In the genomic region with DNA sequence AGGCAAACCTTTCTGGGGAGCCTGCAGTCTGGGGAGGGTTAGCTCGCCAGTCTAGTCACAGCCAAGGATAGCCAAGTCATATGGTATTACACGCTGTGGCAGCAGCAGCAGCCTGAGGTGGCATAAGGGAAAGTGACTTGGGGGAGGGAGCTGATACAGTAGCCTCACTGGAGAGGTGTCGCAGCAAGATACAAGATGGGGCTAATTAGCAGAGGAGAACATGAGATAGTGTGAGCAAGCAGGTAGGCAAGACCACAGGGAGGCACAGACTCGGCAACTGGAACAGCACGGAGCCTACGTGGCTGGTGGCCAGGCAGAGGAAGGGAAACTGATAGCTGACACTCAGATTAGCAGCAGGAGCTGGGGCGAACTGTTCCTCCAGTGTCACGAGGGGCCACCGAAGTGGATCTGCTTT, we compare ENCODE assay signal across 8 mouse cellular contexts. TPM values are rescaled to one million over a fixed set of nuclear protein-coding genes. Genes with fewer than 3 reads are reported as not detected.
DNase-seq lines count a peak whose midpoint lies in the region; ATAC-seq and TF ChIP-seq lines count a peak whose summit lies in the region.
"Had no signal": no experiment of that assay in that cellular context is flagged by ENCODE, and none has a peak within 500 bp of the region (broad histone marks: within the 10 kb centered on the region; RNA-seq: fewer than 3 reads in every experiment).

No protein-coding gene starts in this region.

- H3K36me3 ChIP-seq in midbrain, embryonic 13.5 days = no peaks in the 10 kb centered on the region
- H3K36me3 ChIP-seq in midbrain, embryonic 16.5 days (ENCODE audit: control insufficient read depth, insufficient read depth, low read length) = no peaks in the 10 kb centered on the region
- H3K36me3 ChIP-seq in erythroblast, embryonic 14.5 days (ENCODE audit: control insufficient read depth) = no peaks in the 10 kb centered on the region
- H3K36me3 ChIP-seq in heart, embryonic 15.5 days = no peaks in the 10 kb centered on the region
- no peaks in the 10 kb centered on the region for H3K36me3 ChIP-seq in midbrain, postnatal 0 days (ENCODE audit: insufficient read depth, low read length)
- H3K36me3 ChIP-seq: limb, embryonic 15.5 days had no signal

- peak; percentile 44 for DNase-seq in midbrain, postnatal 0 days (ENCODE audit: low spot score)
- DNase-seq in cerebellum, adult 18-20 months = no peak

- no peak overlapping the region for H3K4me3 ChIP-seq in midbrain, embryonic 13.5 days (replicated peaks)
- no peak overlapping the region for H3K4me3 ChIP-seq in midbrain, embryonic 16.5 days (ENCODE audit: low read depth, low read length)
- peak overlapping the region; percentile 13 for H3K4me3 ChIP-seq in erythroblast, embryonic 14.5 days (replicated peaks)
- H3K4me3 ChIP-seq in heart, embryonic 15.5 days = peak overlapping the region; percentile 6; the same call in 1 of the 2 replicates
- H3K4me3 ChIP-seq in midbrain, postnatal 0 days (ENCODE audit: low read depth, low read length) = no peak overlapping the region
- H3K4me3 ChIP-seq: limb, embryonic 15.5 days had no signal

- TF ChIP-seq CTCF in midbrain, postnatal 0 days (IDR thresholded peaks at IDR 0.05) = no peak

- no peak overlapping the region for H3K9ac ChIP-seq in midbrain, embryonic 13.5 days (replicated peaks)
- no peak overlapping the region for H3K9ac ChIP-seq in midbrain, embryonic 16.5 days (ENCODE audit: low read depth, low read length)
- no peak overlapping the region for H3K9ac ChIP-seq in heart, embryonic 15.5 days
- no peak overlapping the region for H3K9ac ChIP-seq in midbrain, postnatal 0 days (replicated peaks; ENCODE audit: low read length, poor library complexity, severe bottlenecking)
- H3K9ac ChIP-seq: limb, embryonic 15.5 days had no signal

- H3K4me1 ChIP-seq in midbrain, embryonic 13.5 days (replicated peaks) = peaks cover 17% of the 10 kb centered on the region
- peaks cover 10% of the 10 kb centered on the region for H3K4me1 ChIP-seq in midbrain, embryonic 16.5 days (ENCODE audit: control insufficient read depth, insufficient read depth, low read length)
- H3K4me1 ChIP-seq in erythroblast, embryonic 14.5 days (ENCODE audit: control insufficient read depth) = peaks cover 21% of the 10 kb centered on the region
- peaks cover 12% of the 10 kb centered on the region for H3K4me1 ChIP-seq in heart, embryonic 15.5 days (replicated peaks)
- H3K4me1 ChIP-seq in midbrain, postnatal 0 days (ENCODE audit: insufficient read depth, low read length) = no peaks in the 10 kb centered on the region

- ATAC-seq in midbrain, embryonic 13.5 days = 0 out of 2 replicates have a peak, but pooled peaks have one; percentile 27
- no peak for ATAC-seq in midbrain, embryonic 16.5 days
- ATAC-seq in heart, embryonic 15.5 days (replicated peaks; ENCODE audit: insufficient number of reproducible peaks, insufficient read depth, low FRiP score, low read depth) = peak; percentile 27; the same call in 1 of the 2 replicates
- no peak for ATAC-seq in midbrain, postnatal 0 days (ENCODE audit: low FRiP score)
- no peak for ATAC-seq in inflammation-experienced regulatory T-cells, adult 6 months

- WGBS in midbrain, embryonic 13.5 days = 69% methylated on average over 9 of the region's 9 CpGs
- 47% methylated on average over 9 of the region's 9 CpGs for WGBS in midbrain, embryonic 16.5 days
- 25% methylated on average over 9 of the region's 9 CpGs for WGBS in heart, embryonic 15.5 days
- 57% methylated on average over 9 of the region's 9 CpGs for WGBS in midbrain, postnatal 0 days

- H3K27me3 ChIP-seq in midbrain, embryonic 13.5 days = no peaks in the 10 kb centered on the region
- H3K27me3 ChIP-seq in midbrain, embryonic 16.5 days (ENCODE audit: control insufficient read depth, insufficient read depth, low read depth, low read length) = no peaks in the 10 kb centered on the region
- no peaks in the 10 kb centered on the region for H3K27me3 ChIP-seq in erythroblast, embryonic 14.5 days (ENCODE audit: control insufficient read depth)
- H3K27me3 ChIP-seq in heart, embryonic 15.5 days = no peaks in the 10 kb centered on the region
- H3K27me3 ChIP-seq in midbrain, postnatal 0 days (ENCODE audit: insufficient read depth, low read length) = no peaks in the 10 kb centered on the region
- H3K27me3 ChIP-seq: limb, embryonic 15.5 days had no signal

- H3K4me2 ChIP-seq in midbrain, embryonic 13.5 days (replicated peaks) = no peak overlapping the region
- H3K4me2 ChIP-seq in midbrain, embryonic 16.5 days (ENCODE audit: low read length) = no peak overlapping the region
- H3K4me2 ChIP-seq in heart, embryonic 15.5 days = peak overlapping the region; percentile 42
- no peak overlapping the region for H3K4me2 ChIP-seq in midbrain, postnatal 0 days (ENCODE audit: low read depth, low read length, poor library complexity, severe bottlenecking)
- H3K4me2 ChIP-seq: limb, embryonic 15.5 days had no signal

- H3K9me3 ChIP-seq in midbrain, embryonic 13.5 days = no peaks in the 10 kb centered on the region
- H3K9me3 ChIP-seq in midbrain, embryonic 16.5 days (replicated peaks; ENCODE audit: control insufficient read depth, low read length, poor library complexity, severe bottlenecking) = no peaks in the 10 kb centered on the region
- H3K9me3 ChIP-seq in erythroblast, embryonic 14.5 days (ENCODE audit: control insufficient read depth, low read length) = no peaks in the 10 kb centered on the region
- H3K9me3 ChIP-seq in heart, embryonic 15.5 days (replicated peaks) = no peaks in the 10 kb centered on the region
- H3K9me3 ChIP-seq in midbrain, postnatal 0 days (ENCODE audit: low read length) = no peaks in the 10 kb centered on the region
- H3K9me3 ChIP-seq: limb, embryonic 15.5 days had no signal

- no peak overlapping the region for H3K27ac ChIP-seq in midbrain, embryonic 13.5 days
- H3K27ac ChIP-seq in midbrain, embryonic 16.5 days (ENCODE audit: low read length) = no peak overlapping the region
- peak overlapping the region; percentile 35; the same call in 1 of the 2 replicates for H3K27ac ChIP-seq in heart, embryonic 15.5 days
- no peak overlapping the region for H3K27ac ChIP-seq in midbrain, postnatal 0 days (ENCODE audit: low read depth, low read length)
- H3K27ac ChIP-seq: limb, embryonic 15.5 days had no signal

RNA-seq across cellular contexts. Expression of gene Cradd, which starts 26.2 kb away (rescaled TPM):
- polyA plus RNA-seq in midbrain, embryonic 13.5 days (2015; fragmentation: Nextera tagmentation; extraction: Ambion mirVana) = 10.1 and 10.7 TPM in 2 replicates
- 10.6 and 11.1 TPM in 2 replicates for polyA plus RNA-seq in midbrain, embryonic 16.5 days (2015; fragmentation: Nextera tagmentation; extraction: Ambion mirVana)
- 0.72 and 0.78 TPM in 2 replicates for polyA plus RNA-seq in erythroblast, embryonic 14.5 days (2012)
- 7.6 and 9.0 TPM in 2 replicates for polyA plus RNA-seq in heart, embryonic 15.5 days (2015; fragmentation: Nextera tagmentation; extraction: Ambion mirVana)
- 8.2 and 10.3 TPM in 2 replicates for total RNA-seq in midbrain, postnatal 0 days (2014; rRNA removed)
- polyA plus RNA-seq in midbrain, postnatal 0 days (2015; fragmentation: Nextera tagmentation; extraction: Ambion mirVana) = 9.2 and 11.5 TPM in 2 replicates
- polyA plus RNA-seq in inflammation-experienced regulatory T-cells, adult 6 months (2017; shearing (Covaris generic)) = 10 to 100 TPM; 20.8 to 32.2 (median 28.9) TPM

Comparison
In these comparisons a context has a peak if more than half of its experiments do, and no peak if none do; other contexts are left out.
1. ATAC-seq: peak in midbrain, embryonic 13.5 days (single experiment) and heart, embryonic 15.5 days (single experiment); none in midbrain, embryonic 16.5 days (single experiment), midbrain, postnatal 0 days (single experiment) and inflammation-experienced regulatory T-cells, adult 6 months (single experiment).
2. H3K4me3 ChIP-seq: peak in erythroblast, embryonic 14.5 days (single experiment) and heart, embryonic 15.5 days (single experiment); none in midbrain, embryonic 13.5 days (single experiment), midbrain, embryonic 16.5 days (single experiment) and midbrain, postnatal 0 days (single experiment).